Mouse (Mus musculus): ENCODE measurements around the gene Lrrc57. TPM values are rescaled to one million over a fixed set of nuclear protein-coding genes. Genes with fewer than 3 reads are reported as not detected.

Gene Lrrc57
- total and polyA plus RNA-seq, 3 experiments, result 11.1 to 17.5 TPM; not detected in 1

- no peak for TF ChIP-seq MAX (IDR thresholded peaks at IDR 0.05; ENCODE audit: low read length)
- no peak; the same call in 1 of the 2 replicates for TF ChIP-seq MYC (IDR thresholded peaks at IDR 0.05; ENCODE audit: low read depth, low read length)
- peak; percentile 91 for TF ChIP-seq TAL1 (IDR thresholded peaks at IDR 0.05; ENCODE audit: low read length)
- peak; percentile 96 to 97 for TF ChIP-seq EP300 (IDR thresholded peaks at IDR 0.05; ENCODE audit: low read depth in 1 of 2, low read length in 2 of 2)
- TF ChIP-seq NRF1 (IDR thresholded peaks at IDR 0.05; ENCODE audit: insufficient read depth, low read depth, low read length, poor library complexity, severe bottlenecking), result no peak
- TF ChIP-seq MEF2A (IDR thresholded peaks at IDR 0.05; ENCODE audit: extremely low read depth, insufficient replicate concordance, low read depth, low read length, poor library complexity, severe bottlenecking), result no peak
- peak; percentile 91 for TF ChIP-seq RCOR1 (IDR thresholded peaks at IDR 0.05; ENCODE audit: low read depth, low read length)
- peak; percentile 64; the same call in 1 of the 2 replicates for TF ChIP-seq BHLHE40 (IDR thresholded peaks at IDR 0.05; ENCODE audit: borderline replicate concordance, low read depth, low read length)
- peak; percentile 86 for TF ChIP-seq SIN3A (IDR thresholded peaks at IDR 0.05; ENCODE audit: low read length)
- TF ChIP-seq USF1 (IDR thresholded peaks at IDR 0.05; ENCODE audit: low read depth, low read length), result no peak
- no peak for TF ChIP-seq KAT2A (conservative IDR thresholded peaks at IDR 0.05; ENCODE audit: low read depth, low read length)
- peak; percentile 63 for TF ChIP-seq MXI1 (IDR thresholded peaks at IDR 0.05; ENCODE audit: low read depth, low read length)
- TF ChIP-seq UBTF (IDR thresholded peaks at IDR 0.05; ENCODE audit: borderline replicate concordance, insufficient read depth, low read depth, low read length), result no peak
- peak; percentile 92 for TF ChIP-seq ETS1 (IDR thresholded peaks at IDR 0.05; ENCODE audit: low read depth, low read length)
- TF ChIP-seq TBP (IDR thresholded peaks at IDR 0.05; ENCODE audit: low read depth, low read length), result no peak; the same call in none of the 2 replicates
- TF ChIP-seq POLR2AphosphoS2 (IDR thresholded peaks at IDR 0.05; ENCODE audit: low read length), result no peak
- no peak for TF ChIP-seq E2F4 (IDR thresholded peaks at IDR 0.05; ENCODE audit: borderline replicate concordance, low read depth, low read length)
These were observed 33.3 kb downstream of the Lrrc57 start (continued) for GRCm38 (mm10) chr2:120575978-120576377.

GRCm38 (mm10) chr2:120575121-120575520 lies 34.2 kb downstream of the Lrrc57 start:
- Histone ChIP-seq H3K27me3 (ENCODE audit: control insufficient read depth in 1 of 2, insufficient read depth in 2 of 2, low read length in 2 of 2) (no peaks in the 10 kb centered on the region), H3K4me1 (ENCODE audit: control insufficient read depth in 1 of 2, insufficient read depth in 2 of 2, low read length in 2 of 2) (peaks cover 46 to 47% of the 10 kb centered on the region in 2 experiments), H3K4me3 (ENCODE audit: control insufficient read depth in 1 of 2, insufficient read depth in 1 of 2, low read depth in 2 of 2, low read length in 2 of 2) (peak overlapping the region in 1 of 2 experiments; percentile 24; a peak in 1 of 4 replicates), H3K9me3 (replicated peaks; ENCODE audit: insufficient read depth, low read length) (no peaks in the 10 kb centered on the region), H3K9ac (ENCODE audit: control insufficient read depth, low read depth, low read length, poor library complexity, severe bottlenecking) (peak overlapping the region; percentile 59), H3K79me2 (ENCODE audit: control insufficient read depth, insufficient read depth, low read length, poor library complexity) (peaks cover 57% of the 10 kb centered on the region), H3K36me3 (ENCODE audit: control insufficient read depth in 1 of 2, insufficient read depth in 2 of 2, low read length in 2 of 2) (peaks cover 4 to 80% of the 10 kb centered on the region in 2 experiments; a peak in 3 of 4 replicates), H3K27ac (ENCODE audit: control insufficient read depth, low read depth, low read length) (peak overlapping the region; percentile 95)
- no peak for DNase-seq (ENCODE audit: low read depth, low spot score)
- TF ChIP-seq CHD1 (IDR thresholded peaks at IDR 0.05; ENCODE audit: low read depth, low read length) (0 out of 2 replicates have a peak, but pooled peaks have one; percentile 42), ZKSCAN1 (IDR thresholded peaks at IDR 0.05; ENCODE audit: low read depth, low read length) (no peak)

Data from MEL (cell line).